Mouse (Mus musculus): ENCODE measurements around the gene Lurap1l.
"Not testable (repeated sequence)": the region's sequence is repeated elsewhere in the genome, so short reads cannot be mapped to it uniquely, and the experiment has no call there.

Lurap1l gene

GRCm38 (mm10) chr4:80910481-80910870 is at the start of gene Lurap1l:
Gene Lurap1l (plus strand): TSS chr4:80910646.
- no peak for DNase-seq (ENCODE audit: low spot score)

- no peak for DNase-seq (ENCODE audit: low spot score)
Observed at GRCm38 (mm10) chr4:80862962-80863361, 47.5 kb upstream of the Lurap1l start.

DNA sequence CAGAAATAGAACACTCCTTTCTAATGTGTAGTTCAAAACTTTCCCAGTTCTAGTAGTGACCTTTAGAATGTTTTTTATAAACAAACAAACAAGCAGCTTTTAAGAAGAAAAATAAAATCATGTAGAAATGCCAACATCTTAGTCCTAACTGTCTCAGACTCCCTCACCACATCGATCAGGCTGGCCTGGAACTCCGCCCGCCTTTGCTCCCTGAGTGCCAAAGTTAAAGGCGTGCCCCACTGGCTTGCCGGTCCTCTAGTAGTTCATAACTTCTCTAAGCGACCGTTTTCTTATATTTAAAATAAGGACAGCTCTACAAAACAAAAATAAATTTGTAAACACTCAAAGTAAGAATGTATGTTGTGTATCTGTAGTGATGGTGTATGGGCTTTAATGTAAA is 46.5 kb upstream of the Lurap1l start:
- no peak for DNase-seq (ENCODE audit: low spot score)

GRCm38 (mm10) chr4:80864511-80864922 is 45.9 kb upstream of the Lurap1l start:
- no peak for DNase-seq (ENCODE audit: low spot score)

GRCm38 (mm10) chr4:80866065-80866464 is 44.4 kb upstream of the Lurap1l start:
- no peak for DNase-seq (ENCODE audit: low spot score)

DNA sequence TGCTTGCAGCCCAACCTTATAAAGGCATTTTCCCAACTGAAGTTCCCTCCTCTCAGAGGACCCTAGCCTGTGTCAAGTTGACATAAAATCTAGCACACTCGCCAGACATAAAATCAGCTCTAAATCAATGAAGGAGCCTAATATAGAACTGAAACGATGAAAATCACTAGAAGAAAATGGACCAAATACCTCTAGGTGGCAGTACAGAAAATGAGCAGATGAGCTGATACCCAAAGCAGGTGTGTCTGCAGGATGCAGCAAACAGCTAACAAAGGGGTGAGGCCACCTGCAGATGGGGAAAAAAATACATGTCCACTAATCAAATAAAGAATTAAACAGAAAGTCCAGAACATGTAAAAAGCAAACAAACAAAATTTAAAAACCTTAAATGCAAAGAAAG is 40.8 kb upstream of the Lurap1l start:
- no peak for DNase-seq (ENCODE audit: low spot score)

- no peak for DNase-seq (ENCODE audit: low spot score)
Observed at GRCm38 (mm10) chr4:80872847-80873644, 37.4 kb upstream of the Lurap1l start.

DNA sequence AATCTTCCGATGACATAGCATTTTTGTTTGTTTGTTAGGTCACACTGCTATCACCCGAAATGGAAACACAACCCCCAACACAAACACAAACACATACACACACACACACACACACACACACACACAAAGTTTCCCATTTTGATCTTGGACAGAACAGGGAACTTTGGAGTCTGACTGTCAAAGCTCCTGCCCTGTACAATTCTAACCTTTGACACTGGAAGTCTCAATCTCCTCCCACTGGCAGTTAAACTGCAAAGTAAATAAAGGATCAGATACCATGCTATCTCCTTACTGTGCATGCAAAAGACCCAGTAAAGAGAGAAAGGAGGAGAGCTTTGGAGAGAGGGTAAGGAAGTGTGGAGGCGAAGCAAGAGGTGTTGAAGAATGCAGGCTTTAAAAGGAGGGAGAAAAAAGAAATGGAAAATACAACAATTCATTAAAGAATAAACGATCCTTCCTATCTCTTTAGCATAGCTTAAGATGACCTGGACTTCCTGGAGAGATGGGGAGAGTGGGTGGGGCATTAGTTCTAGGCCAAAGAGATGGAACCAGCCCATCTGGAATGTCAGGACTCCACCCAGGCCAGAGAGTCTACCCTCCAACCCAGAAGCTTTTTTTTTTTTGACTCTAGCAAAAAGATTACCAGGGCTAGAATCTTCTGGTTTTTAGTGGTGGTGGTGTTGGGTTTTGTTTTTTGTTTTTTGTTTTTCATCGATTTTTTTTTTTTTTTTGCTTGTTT is 36.2 kb upstream of the Lurap1l start:
- DNase-seq (ENCODE audit: low spot score): no peak

- no peak for DNase-seq (ENCODE audit: low spot score)
Observed at GRCm38 (mm10) chr4:80875055-80875454, 35.4 kb upstream of the Lurap1l start.

GRCm38 (mm10) chr4:80881996-80882599 is 28.3 kb upstream of the Lurap1l start:
- no peak for DNase-seq (ENCODE audit: low spot score)

DNA sequence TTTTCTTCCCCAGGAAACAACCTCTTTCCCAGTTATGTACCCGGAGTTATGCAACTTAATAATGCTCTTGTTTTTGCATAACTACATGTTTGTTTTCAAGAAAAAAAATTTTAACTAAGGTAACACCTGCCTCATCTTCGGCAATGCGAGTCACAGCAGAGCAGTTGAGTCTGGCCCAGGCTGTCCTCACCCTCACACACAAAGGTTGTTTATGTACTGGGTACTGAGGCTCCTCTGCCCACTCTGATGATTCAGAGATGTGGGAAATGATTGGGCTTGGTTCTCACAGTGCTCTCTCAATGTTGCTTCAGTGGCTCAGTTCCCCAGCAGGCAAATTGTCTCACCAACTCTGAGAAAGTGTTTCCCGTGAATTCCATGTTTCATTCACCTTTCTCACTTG is 23.8 kb upstream of the Lurap1l start:
- no peak for DNase-seq (ENCODE audit: low spot score)

GRCm38 (mm10) chr4:80891004-80891403 is 19.4 kb upstream of the Lurap1l start:
- DNase-seq (ENCODE audit: low spot score): no peak

DNA sequence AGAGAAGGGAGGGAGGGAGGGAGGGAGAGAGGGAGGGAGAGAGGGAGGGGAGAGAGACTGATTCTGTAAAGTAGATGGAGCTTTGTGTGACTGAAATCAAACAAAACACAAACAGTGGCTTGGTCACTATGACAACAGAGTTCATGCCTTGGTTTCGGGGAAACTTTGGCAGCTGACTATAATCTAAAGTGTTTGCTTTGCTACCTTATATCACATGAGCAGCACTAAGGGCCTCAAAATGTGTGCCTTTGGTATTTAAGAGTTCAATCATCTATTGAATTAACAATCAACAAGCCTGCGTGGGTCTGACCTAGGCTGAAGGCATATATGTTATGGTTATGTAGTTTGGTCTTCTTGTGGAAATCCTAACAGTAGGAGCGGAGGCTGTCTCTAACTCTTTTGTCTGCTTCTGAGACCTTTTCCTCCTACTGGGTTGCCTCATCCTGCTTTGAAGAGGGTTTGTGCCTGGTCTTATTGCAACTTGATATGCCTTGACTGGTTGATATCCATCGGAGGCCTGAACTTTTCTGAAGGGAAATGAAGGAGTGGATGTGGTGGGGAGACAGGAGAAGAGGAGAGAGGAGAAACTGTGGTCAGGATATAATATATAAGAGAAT is 15.1 kb upstream of the Lurap1l start:
- no peak for DNase-seq (ENCODE audit: low spot score)

GRCm38 (mm10) chr4:80906726-80907125 is 3.7 kb upstream of the Lurap1l start:
- no peak for DNase-seq (ENCODE audit: low spot score)

- DNase-seq (ENCODE audit: low spot score): no peak
Observed at GRCm38 (mm10) chr4:80907973-80908372, 2.5 kb upstream of the Lurap1l start.

DNA sequence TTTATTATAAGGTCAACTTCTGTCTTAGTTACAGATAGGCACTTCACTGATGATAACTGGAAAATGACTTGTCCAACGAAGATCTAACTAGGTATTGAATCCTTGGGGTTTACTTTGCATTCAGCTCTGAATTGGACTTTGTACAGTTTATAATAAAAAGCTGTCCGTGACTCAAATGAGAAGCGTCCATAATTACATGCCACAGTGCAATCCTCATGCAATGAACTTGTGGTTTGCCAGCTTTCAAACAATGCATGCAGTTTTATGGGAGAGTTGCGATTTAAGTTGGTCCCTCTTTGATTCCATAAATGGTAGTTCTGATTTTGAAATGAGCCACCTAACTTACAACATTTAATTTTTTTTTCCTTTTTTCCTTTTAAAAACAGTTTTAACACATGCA is 1.5 kb upstream of the Lurap1l start:
- DNase-seq (ENCODE audit: low spot score): no peak

- peak; percentile 22 for DNase-seq (ENCODE audit: low spot score)
Observed at GRCm38 (mm10) chr4:80910871-80911701, 640 bp downstream of the Lurap1l start.

DNA sequence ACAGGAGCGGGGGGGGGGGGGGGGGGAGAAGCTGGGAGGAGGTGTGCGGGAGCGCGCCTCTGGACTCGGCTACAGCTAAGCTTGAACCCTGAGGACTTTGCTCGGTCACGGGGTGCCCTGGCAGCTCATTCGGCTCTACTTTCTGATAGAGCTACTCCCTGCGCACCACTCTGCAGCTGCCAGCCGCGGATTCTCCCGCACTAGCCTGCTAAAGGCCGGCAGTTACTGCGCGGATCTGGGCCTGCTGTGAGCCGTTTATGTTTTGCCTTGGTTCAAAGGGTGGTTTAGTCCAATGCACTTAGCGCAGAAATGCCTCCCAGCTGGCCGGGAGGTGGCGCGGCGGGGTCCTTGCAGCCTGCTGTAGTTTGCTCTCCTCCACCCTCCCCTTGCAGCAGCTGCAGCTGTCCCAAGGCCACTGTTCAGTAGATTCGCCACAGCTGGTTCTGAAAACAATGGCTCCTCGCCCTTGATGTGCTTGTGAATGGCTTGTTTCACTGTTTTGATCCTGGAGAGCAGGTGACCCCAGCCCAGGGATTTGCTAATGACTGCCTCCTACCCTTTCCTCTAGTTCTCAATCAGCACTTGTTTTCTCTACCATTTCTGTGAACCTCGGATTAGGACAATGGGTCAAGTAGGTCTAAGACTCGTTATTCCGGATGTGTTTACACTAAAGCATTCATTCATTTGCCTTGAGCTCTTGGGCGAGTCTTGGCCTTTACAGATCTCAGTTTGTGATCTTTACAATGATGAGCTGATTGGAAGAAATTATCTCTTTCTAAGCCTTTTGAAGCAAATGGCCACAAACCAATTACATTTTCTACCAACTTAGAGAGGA is 1.5 kb downstream of the Lurap1l start:
- DNase-seq (ENCODE audit: low spot score): peak; percentile 60

GRCm38 (mm10) chr4:80915211-80915610 is 4.8 kb downstream of the Lurap1l start:
- no peak for DNase-seq (ENCODE audit: low spot score)

GRCm38 (mm10) chr4:80916695-80917094 is 6.2 kb downstream of the Lurap1l start:
- no peak for DNase-seq (ENCODE audit: low spot score)

DNA sequence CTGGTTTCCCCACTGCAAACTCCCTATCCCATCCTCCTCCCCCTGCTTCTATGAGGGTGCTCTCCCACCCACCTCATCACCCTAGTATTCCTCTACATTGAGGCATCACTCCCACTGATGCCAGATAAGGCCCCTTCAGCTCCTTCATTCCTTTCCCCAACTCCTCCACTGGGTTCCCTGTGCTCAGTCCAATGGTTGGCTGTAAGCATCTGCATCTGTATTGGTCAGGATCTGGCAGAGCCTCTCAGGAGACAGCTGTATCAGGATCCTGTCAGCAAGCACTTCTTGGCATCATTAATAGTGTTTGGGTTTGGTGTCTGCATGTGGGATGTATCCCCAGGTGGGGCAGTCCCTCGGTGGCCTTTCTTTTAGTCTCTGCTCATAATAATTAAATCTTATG is 6.7 kb downstream of the Lurap1l start:
- DNase-seq (ENCODE audit: low spot score): not testable (repeated sequence)
